Mouse (Mus musculus) bone marrow macrophage, adult 2 months (primary cell): Measurements from ENCODE around the gene Sox12. TPM values are rescaled to one million over a fixed set of nuclear protein-coding genes. Genes with fewer than 3 reads are reported as not detected.

ENCODE experiments used
- H3K27ac ChIP-seq: 2 replicates; pipeline ENCODE4 v1.5.1; 2012; ENCODE audit warnings: low read depth, low read length; ENCODE audit not compliant: insufficient read depth
- H3K4me1 ChIP-seq: 2 replicates; pipeline ENCODE4 v1.6.1; 2012; ENCODE audit warnings: low read length; ENCODE audit not compliant: control insufficient read depth, insufficient read depth
- H3K4me3 ChIP-seq: 2 replicates; pipeline ENCODE4 v1.5.1; 2012; ENCODE audit warnings: mild to moderate bottlenecking, low read length, moderate library complexity; ENCODE audit not compliant: insufficient read depth
- CTCF ChIP-seq: IDR thresholded peaks from 2 replicates; pipeline ENCODE4 v1.5.1; 2012; ENCODE audit warnings: low read depth, mild to moderate bottlenecking, low read length, moderate library complexity
- POLR2A ChIP-seq: IDR thresholded peaks from 2 replicates; pipeline ENCODE4 v1.6.1; 2012; ENCODE audit warnings: mild to moderate bottlenecking, low read depth, low read length, borderline replicate concordance
- polyA plus RNA-seq: library from polyadenylated mRNA; stranded (reverse); fragments of >200 nt; gene quantifications from 2 replicates; pipeline ENCODE4 v1.2.4, GENCODE M21; 2012; ENCODE audit not compliant: missing spikeins, insufficient read depth, insufficient read length

The Sox12 gene
- polyA plus RNA-seq, 1 experiment: 0.44 TPM

- no peak overlapping the region for H3K27ac ChIP-seq
- TF ChIP-seq POLR2A (no peak), CTCF (no peak)
- H3K4me1 ChIP-seq: peaks cover 29% of the 10 kb centered on the region
- H3K4me3 ChIP-seq: no peak overlapping the region
Measured at GRCm38 (mm10) chr2:152344909-152345308, 53.0 kb downstream of the Sox12 start.

- TF ChIP-seq POLR2A (no peak), CTCF (no peak)
- peaks cover 23% of the 10 kb centered on the region for H3K4me1 ChIP-seq
- H3K4me3 ChIP-seq: peak overlapping the region; percentile 82
- no peak overlapping the region for H3K27ac ChIP-seq
Measured at GRCm38 (mm10) chr2:152344361-152344760, 53.5 kb downstream of the Sox12 start.

Other genes starting within 250 kb of the Sox12 start
- gene Csnk2a1, start 171.2 kb downstream of the Sox12 start, polyA plus RNA-seq: 73.6 and 75.1 TPM in 2 replicates
- 60.1 and 63.6 TPM in 2 replicates for gene Tbc1d20, start 104.2 kb downstream of the Sox12 start, polyA plus RNA-seq
- gene Rbck1, start 65.4 kb downstream of the Sox12 start, polyA plus RNA-seq: 55.3 and 57.2 TPM in 2 replicates
- gene Trib3, start 54.0 kb downstream of the Sox12 start, polyA plus RNA-seq: 1.5 and 1.9 TPM in 2 replicates
- gene Nrsn2, start 21.4 kb downstream of the Sox12 start, polyA plus RNA-seq: not detected in 2 replicates
- 2.0 and 2.3 TPM in 2 replicates for gene Zcchc3, start 17.0 kb upstream of the Sox12 start, polyA plus RNA-seq
- not detected in 2 replicates for gene 6820408C15Rik, start 17.5 kb upstream of the Sox12 start, polyA plus RNA-seq
- not detected in 2 replicates for gene Defb23, start 66.6 kb upstream of the Sox12 start, polyA plus RNA-seq
- not detected in 2 replicates for gene Defb20, start 79.0 kb upstream of the Sox12 start, polyA plus RNA-seq
- not detected in 2 replicates for gene Defb22, start 92.1 kb upstream of the Sox12 start, polyA plus RNA-seq
- not detected in 2 replicates for gene Defb26, start 113.6 kb upstream of the Sox12 start, polyA plus RNA-seq
- not detected in 2 replicates for gene Defb28, start 120.2 kb upstream of the Sox12 start, polyA plus RNA-seq
- gene Defb29, start 142.0 kb upstream of the Sox12 start, polyA plus RNA-seq: not detected in 2 replicates
- not detected in 2 replicates for gene Gm17416, start 171.3 kb upstream of the Sox12 start, polyA plus RNA-seq
- gene Defb21, start 174.7 kb upstream of the Sox12 start, polyA plus RNA-seq: not detected in 2 replicates
- gene Defb19, start 182.2 kb upstream of the Sox12 start, polyA plus RNA-seq: not detected in 2 replicates
- gene Defb45, start 201.3 kb upstream of the Sox12 start, polyA plus RNA-seq: not detected in 2 replicates
- gene Defb36, start 206.3 kb upstream of the Sox12 start, polyA plus RNA-seq: not detected in 2 replicates
- not detected in 2 replicates for gene Defb25, start 225.0 kb upstream of the Sox12 start, polyA plus RNA-seq
- not detected in 2 replicates for gene Rem1, start 228.9 kb upstream of the Sox12 start, polyA plus RNA-seq